Mouse (Mus musculus) stomach, postnatal 0 days (tissue): Measurements from ENCODE around the gene Iqschfp.

ENCODE experiments used
- CTCF ChIP-seq: IDR thresholded peaks from 2 replicates; pipeline ENCODE4 v1.5.1; 2016; ENCODE audit warnings: antibody characterized with exemption, low read depth, mild to moderate bottlenecking, moderate library complexity
- EP300 ChIP-seq: optimal IDR thresholded peaks from 2 replicates; pipeline ENCODE3; 2016; ENCODE audit warnings: antibody characterized with exemption

- TF ChIP-seq EP300 = no peak
- no peak for TF ChIP-seq CTCF
Measured at GRCm38 (mm10) chr3:68466643-68467042, 574.6 kb downstream of the Iqschfp start.
